10 mouse cellular contexts compared by ENCODE assay signal in genomic region chr12:92737623-92738370, GRCm38 (mm10).
DNase-seq lines count a peak whose midpoint lies in the region; ATAC-seq lines count a peak whose summit lies in the region.
"Had no signal": no experiment of that assay in that cellular context is flagged by ENCODE, and none has a peak within 500 bp of the region (broad histone marks: within the 10 kb centered on the region; RNA-seq: fewer than 3 reads in every experiment).

No protein-coding gene starts in this region.

- no peaks in the 10 kb centered on the region for H3K36me3 ChIP-seq in forebrain, embryonic 13.5 days (ENCODE audit: poor library complexity, severe bottlenecking)
- H3K36me3 ChIP-seq in heart, embryonic 12.5 days, result no peaks in the 10 kb centered on the region
- H3K36me3 ChIP-seq: hindbrain, embryonic 12.5 days; liver, embryonic 13.5 days had no signal

- H3K4me3 ChIP-seq in forebrain, embryonic 13.5 days, result no peak overlapping the region
- H3K4me3 ChIP-seq in heart, embryonic 12.5 days, result no peak overlapping the region
- H3K4me3 ChIP-seq: hindbrain, embryonic 12.5 days; liver, embryonic 13.5 days had no signal

- peak; percentile 1 for DNase-seq in adrenal gland, postnatal 25 days
- DNase-seq in adrenal gland, postnatal 4 days (ENCODE audit: low spot score in 2 of 2), result no peak
- peak; percentile 95 for DNase-seq in cerebellum, adult 11-12 months
- peak; percentile 15 for DNase-seq in layer of hippocampus, adult 9-11 months
- DNase-seq in right cerebral cortex, adult 2 months (ENCODE audit: low spot score in 2 of 2), result peak; percentile 14 to 17
- no peak for DNase-seq in gastrocnemius, adult 18-20 months (ENCODE audit: low spot score)
- DNase-seq: liver, embryonic 13.5 days had no signal

- no peak overlapping the region for H3K27ac ChIP-seq in forebrain, embryonic 13.5 days
- H3K27ac ChIP-seq in heart, embryonic 12.5 days (ENCODE audit: poor library complexity, severe bottlenecking), result no peak overlapping the region
- H3K27ac ChIP-seq: hindbrain, embryonic 12.5 days; liver, embryonic 13.5 days had no signal

- no peak overlapping the region for H3K4me2 ChIP-seq in forebrain, embryonic 13.5 days
- no peak overlapping the region for H3K4me2 ChIP-seq in heart, embryonic 12.5 days
- H3K4me2 ChIP-seq: hindbrain, embryonic 12.5 days; liver, embryonic 13.5 days had no signal

- ATAC-seq in forebrain, embryonic 13.5 days, result no peak
- ATAC-seq in heart, embryonic 12.5 days (ENCODE audit: insufficient number of reproducible peaks, low FRiP score), result no peak

- H3K4me1 ChIP-seq in forebrain, embryonic 13.5 days, result no peaks in the 10 kb centered on the region
- H3K4me1 ChIP-seq in heart, embryonic 12.5 days (replicated peaks), result no peaks in the 10 kb centered on the region
- H3K4me1 ChIP-seq: hindbrain, embryonic 12.5 days; liver, embryonic 13.5 days had no signal

- 81% methylated on average over 12 of the region's 12 CpGs for WGBS in forebrain, embryonic 13.5 days
- 67% methylated on average over 12 of the region's 12 CpGs for WGBS in heart, embryonic 12.5 days

- no peak overlapping the region for H3K9ac ChIP-seq in forebrain, embryonic 13.5 days
- H3K9ac ChIP-seq in heart, embryonic 12.5 days, result no peak overlapping the region
- H3K9ac ChIP-seq: hindbrain, embryonic 12.5 days; liver, embryonic 13.5 days had no signal

- no peaks in the 10 kb centered on the region for H3K27me3 ChIP-seq in forebrain, embryonic 13.5 days
- no peaks in the 10 kb centered on the region for H3K27me3 ChIP-seq in heart, embryonic 12.5 days (replicated peaks)
- H3K27me3 ChIP-seq: hindbrain, embryonic 12.5 days; liver, embryonic 13.5 days had no signal

- H3K9me3 ChIP-seq in forebrain, embryonic 13.5 days (replicated peaks), result no peaks in the 10 kb centered on the region
- no peaks in the 10 kb centered on the region for H3K9me3 ChIP-seq in heart, embryonic 12.5 days (replicated peaks)
- H3K9me3 ChIP-seq: hindbrain, embryonic 12.5 days; liver, embryonic 13.5 days had no signal

Comparison
In these comparisons a context has a peak if more than half of its experiments do, and no peak if none do; other contexts are left out.
1. DNase-seq: peak in adrenal gland, postnatal 25 days (single experiment), cerebellum, adult 11-12 months (single experiment), layer of hippocampus, adult 9-11 months (single experiment) and right cerebral cortex, adult 2 months (2 of 2); none in adrenal gland, postnatal 4 days (0 of 2) and gastrocnemius, adult 18-20 months (single experiment).